ENCODE assay signal across 29 mouse cellular contexts in the genomic region with DNA sequence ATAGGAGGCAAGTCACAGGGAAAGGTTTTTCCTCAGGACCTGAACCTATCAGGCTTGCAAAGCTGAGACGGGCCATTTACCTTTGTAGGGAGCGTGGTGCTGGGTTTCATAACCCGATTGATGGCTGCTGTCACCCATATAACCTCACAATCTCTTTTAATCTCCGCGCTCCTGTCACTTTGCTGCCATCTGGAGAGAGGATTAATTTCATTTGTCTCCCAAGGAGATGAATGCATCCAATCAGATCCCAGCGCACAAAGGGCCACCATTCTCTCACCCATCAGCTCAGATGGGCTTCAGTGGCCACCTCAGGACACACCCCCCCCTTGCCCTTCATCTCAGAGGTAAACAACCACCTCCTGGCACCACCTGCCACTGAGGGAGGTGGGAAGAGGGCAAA.
DNase-seq lines count a peak whose midpoint lies in the region; ATAC-seq lines count a peak whose summit lies in the region.
"Had no signal": no experiment of that assay in that cellular context is flagged by ENCODE, and none has a peak within 500 bp of the region (broad histone marks: within the 10 kb centered on the region; RNA-seq: fewer than 3 reads in every experiment).

No protein-coding gene starts in this region.

- H3K36me3 ChIP-seq in hindbrain, embryonic 12.5 days = no peaks in the 10 kb centered on the region
- no peaks in the 10 kb centered on the region for H3K36me3 ChIP-seq in hindbrain, embryonic 14.5 days (replicated peaks; ENCODE audit: control insufficient read depth, insufficient read depth)
- no peaks in the 10 kb centered on the region for H3K36me3 ChIP-seq in neural tube, embryonic 13.5 days
- H3K36me3 ChIP-seq: embryonic facial prominence, embryonic 10.5 days; embryonic facial prominence, embryonic 13.5 days; heart, embryonic 10.5 days; heart, embryonic 13.5 days; hindbrain, embryonic 15.5 days had no signal

- no peak for DNase-seq in hindbrain, embryonic 14.5 days (ENCODE audit: low spot score)
- DNase-seq in neural tube, embryonic 10.5 days (ENCODE audit: extremely low spot score, low spot score) = no peak
- DNase-seq in retina, embryonic 14.5 days (ENCODE audit: low spot score) = peak; percentile 33
- no peak for DNase-seq in thymus, postnatal 36 days
- no peak for DNase-seq in adrenal gland, postnatal 4 days (ENCODE audit: low spot score in 2 of 2)
- DNase-seq: adrenal gland, adult 2 months; adrenal gland, postnatal 14 days; cerebellum, adult 11-12 months; cerebellum, adult 8-10 months; cerebellum, postnatal 10 days; cerebellum, postnatal 36 days; embryo, embryonic 11 days; gastrocnemius, postnatal 10 days; gastrocnemius, postnatal 36 days; heart, adult 2 months; heart, postnatal 14 days; heart, postnatal 4 days had no signal

- 48% methylated on average over 6 of the region's 6 CpGs for WGBS in hindbrain, embryonic 12.5 days
- WGBS in hindbrain, embryonic 14.5 days = 56% methylated on average over 6 of the region's 6 CpGs
- 50% methylated on average over 6 of the region's 6 CpGs for WGBS in neural tube, embryonic 13.5 days

- H3K4me3 ChIP-seq in hindbrain, embryonic 12.5 days = no peak overlapping the region
- no peak overlapping the region for H3K4me3 ChIP-seq in hindbrain, embryonic 14.5 days (replicated peaks; ENCODE audit: low read length)
- H3K4me3 ChIP-seq in neural tube, embryonic 13.5 days = no peak overlapping the region
- H3K4me3 ChIP-seq: embryonic facial prominence, embryonic 10.5 days; embryonic facial prominence, embryonic 13.5 days; erythroblast, embryonic 14.5 days; heart, adult 2 months; heart, embryonic 10.5 days; heart, embryonic 13.5 days; hindbrain, embryonic 15.5 days had no signal

- ATAC-seq in hindbrain, embryonic 12.5 days (ENCODE audit: low FRiP score) = 0 out of 2 replicates have a peak, but pooled peaks have one; percentile 38
- ATAC-seq in hindbrain, embryonic 14.5 days (ENCODE audit: low FRiP score) = no peak
- ATAC-seq in neural tube, embryonic 13.5 days (ENCODE audit: low read depth) = no peak
- ATAC-seq: CD4-positive, CD25-positive, alpha-beta regulatory T cell, adult 4 months; forebrain, embryonic 16.5 days; inflammation-experienced regulatory T-cells, adult 6 months; intestine, embryonic 16.5 days had no signal

- H3K4me1 ChIP-seq in hindbrain, embryonic 12.5 days = peaks cover 12% of the 10 kb centered on the region
- peaks cover 5% of the 10 kb centered on the region for H3K4me1 ChIP-seq in hindbrain, embryonic 14.5 days (replicated peaks; ENCODE audit: control insufficient read depth, insufficient read depth, low read length)
- peaks cover 24% of the 10 kb centered on the region for H3K4me1 ChIP-seq in neural tube, embryonic 13.5 days (replicated peaks)

- H3K9me3 ChIP-seq in hindbrain, embryonic 12.5 days (replicated peaks) = no peaks in the 10 kb centered on the region
- no peaks in the 10 kb centered on the region for H3K9me3 ChIP-seq in hindbrain, embryonic 14.5 days (ENCODE audit: control insufficient read depth, low read length)
- H3K9me3 ChIP-seq in neural tube, embryonic 13.5 days = no peaks in the 10 kb centered on the region
- H3K9me3 ChIP-seq: embryonic facial prominence, embryonic 10.5 days; embryonic facial prominence, embryonic 13.5 days; heart, embryonic 10.5 days; heart, embryonic 13.5 days; hindbrain, embryonic 15.5 days had no signal

- H3K4me2 ChIP-seq in hindbrain, embryonic 12.5 days (replicated peaks) = no peak overlapping the region
- no peak overlapping the region for H3K4me2 ChIP-seq in hindbrain, embryonic 14.5 days (replicated peaks)
- no peak overlapping the region for H3K4me2 ChIP-seq in neural tube, embryonic 13.5 days
- H3K4me2 ChIP-seq: embryonic facial prominence, embryonic 13.5 days; heart, embryonic 13.5 days; hindbrain, embryonic 15.5 days had no signal

- no peaks in the 10 kb centered on the region for H3K27me3 ChIP-seq in hindbrain, embryonic 12.5 days
- H3K27me3 ChIP-seq in hindbrain, embryonic 14.5 days (ENCODE audit: control insufficient read depth, insufficient read depth, low read length) = no peaks in the 10 kb centered on the region
- H3K27me3 ChIP-seq in neural tube, embryonic 13.5 days = no peaks in the 10 kb centered on the region
- H3K27me3 ChIP-seq: hindbrain, embryonic 15.5 days had no signal

- 0 out of 2 replicates have a peak overlapping the region, but pooled peaks have one; percentile 17 for H3K27ac ChIP-seq in hindbrain, embryonic 12.5 days
- H3K27ac ChIP-seq in hindbrain, embryonic 14.5 days = no peak overlapping the region
- 0 out of 2 replicates have a peak overlapping the region, but pooled peaks have one; percentile 9 for H3K27ac ChIP-seq in neural tube, embryonic 13.5 days (replicated peaks)
- H3K27ac ChIP-seq: embryonic facial prominence, embryonic 10.5 days; embryonic facial prominence, embryonic 13.5 days; heart, adult 2 months; heart, embryonic 10.5 days; heart, embryonic 13.5 days; hindbrain, embryonic 15.5 days had no signal

- no peak overlapping the region for H3K9ac ChIP-seq in hindbrain, embryonic 12.5 days
- no peak overlapping the region for H3K9ac ChIP-seq in hindbrain, embryonic 14.5 days
- H3K9ac ChIP-seq in neural tube, embryonic 13.5 days = no peak overlapping the region
- H3K9ac ChIP-seq: embryonic facial prominence, embryonic 13.5 days; heart, embryonic 13.5 days; hindbrain, embryonic 15.5 days had no signal
